Mouse (Mus musculus): ENCODE data around the gene Sco1.

DNA sequence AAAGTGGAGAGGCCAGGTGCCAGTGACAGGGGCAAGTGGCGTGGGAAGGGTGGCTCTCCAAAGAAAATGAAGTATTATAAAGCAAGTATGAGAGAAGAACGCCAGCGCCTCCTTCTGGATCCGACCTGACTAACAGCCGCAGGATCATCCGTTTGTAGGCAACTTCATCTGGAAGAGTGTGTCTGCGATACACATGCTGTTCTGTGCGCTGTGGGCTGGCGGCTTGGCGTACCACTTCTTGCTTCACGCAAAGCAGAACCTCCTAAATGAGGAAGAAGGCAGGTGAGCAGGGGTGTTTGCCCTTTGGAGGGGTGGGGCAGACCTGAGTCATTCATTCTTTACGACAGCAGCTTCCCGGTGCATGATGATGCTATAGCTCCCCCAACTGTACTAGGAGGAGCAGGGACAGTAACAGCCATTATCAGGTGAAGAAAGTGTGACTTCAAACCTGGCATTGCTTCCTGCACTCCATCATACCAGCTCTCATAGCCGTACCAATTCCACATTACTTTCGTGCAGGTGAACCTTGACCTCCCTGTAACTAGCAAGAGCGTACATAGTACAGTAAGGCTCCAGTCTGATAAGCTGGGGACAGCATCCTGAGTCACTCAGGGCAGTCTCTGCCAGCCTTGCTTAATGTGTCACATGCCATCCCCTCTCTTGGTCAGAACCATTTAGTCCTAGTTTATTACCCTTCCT, 21.4 kb upstream of the Sco1 start:
- TF ChIP-seq GATA1 (IDR thresholded peaks at IDR 0.05; ENCODE audit: low read length) = no peak
- no peak for TF ChIP-seq TAL1 (IDR thresholded peaks at IDR 0.05; ENCODE audit: low read length)

All from erythroblast, embryonic 14.5 days (primary cell).